Mouse (Mus musculus) MEL (cell line): ENCODE data around the gene Atg13. TPM values are rescaled to one million over a fixed set of nuclear protein-coding genes. Genes with fewer than 3 reads are reported as not detected.

Experiments
- DNase-seq: peaks from one replicate; pipeline ENCODE4 v3.0.0; 2011; ENCODE audit warnings: low read depth, low spot score
- H3K27ac ChIP-seq: 2 replicates; pipeline ENCODE4 v1.5.1; 2012; ENCODE audit warnings: low read depth, mild to moderate bottlenecking, control low read depth, low read length, moderate library complexity; ENCODE audit not compliant: control insufficient read depth
- H3K27me3 ChIP-seq, 2 experiments: fragments of 150-350 bp in 1 of 2; sonication (generic) in 1 of 2; 2 replicates each; pipeline ENCODE4 v1.6.1; 2012; ENCODE audit warnings: low read length in 2 of 2, mild to moderate bottlenecking in 2 of 2, improper control_type of control experiment in 1 of 2, moderate library complexity in 1 of 2; ENCODE audit not compliant: insufficient read depth in 2 of 2, control insufficient read depth in 1 of 2
- H3K36me3 ChIP-seq, 2 experiments: 2 replicates each; pipeline ENCODE4 v1.6.1; 2012 to 2014; ENCODE audit warnings: low read length in 2 of 2, improper control_type of control experiment in 1 of 2, inconsistent platforms in 1 of 2, mild to moderate bottlenecking in 1 of 2; ENCODE audit not compliant: insufficient read depth in 2 of 2, control insufficient read depth in 1 of 2
- H3K4me1 ChIP-seq, 2 experiments: fragments of 150-350 bp in 1 of 2; sonication (generic) in 1 of 2; 2 replicates each; pipeline ENCODE4 v1.6.1; 2012; ENCODE audit warnings: low read length in 2 of 2, improper control_type of control experiment in 1 of 2, mild to moderate bottlenecking in 1 of 2; ENCODE audit not compliant: insufficient read depth in 2 of 2, control insufficient read depth in 1 of 2
- H3K4me3 ChIP-seq, 2 experiments: fragments of 150-350 bp in 1 of 2; sonication (generic) in 1 of 2; 2 replicates each; pipeline ENCODE4 v1.5.1; 2012; ENCODE audit warnings: low read depth in 2 of 2, low read length in 2 of 2, mild to moderate bottlenecking in 2 of 2, moderate library complexity in 2 of 2, control low read depth in 1 of 2, improper control_type of control experiment in 1 of 2; ENCODE audit not compliant: control insufficient read depth in 1 of 2, insufficient read depth in 1 of 2
- H3K79me2 ChIP-seq: 2 replicates; pipeline ENCODE4 v1.6.1; 2012; ENCODE audit warnings: mild to moderate bottlenecking, low read length, moderate library complexity; ENCODE audit not compliant: control insufficient read depth, poor library complexity, insufficient read depth
- H3K9ac ChIP-seq: 2 replicates; pipeline ENCODE4 v1.6.1; 2012; ENCODE audit warnings: low read depth, mild to moderate bottlenecking, control low read depth, low read length, moderate library complexity; ENCODE audit not compliant: control insufficient read depth, poor library complexity, severe bottlenecking
- H3K9me3 ChIP-seq: fragments of 150-350 bp; sonication (generic); replicated peaks from 2 replicates; pipeline ENCODE4 v1.6.1; 2012; ENCODE audit warnings: mild to moderate bottlenecking, low read length, improper control_type of control experiment, moderate library complexity; ENCODE audit not compliant: insufficient read depth
- BHLHE40 ChIP-seq: IDR thresholded peaks from 2 replicates; pipeline ENCODE4 v1.6.1; 2012; ENCODE audit warnings: low read depth, mild to moderate bottlenecking, inconsistent platforms, low read length, improper control_type of control experiment, borderline replicate concordance
- CHD2 ChIP-seq: IDR thresholded peaks from 2 replicates; pipeline ENCODE4 v1.6.1; 2011; ENCODE audit warnings: low read length, improper control_type of control experiment
- CTCF ChIP-seq, 3 experiments: IDR thresholded peaks in 2 of 3; conservative IDR thresholded peaks in 1 of 3; 2 replicates each; pipeline ENCODE4 v1.5.1; 2011 to 2012; ENCODE audit warnings: low read length in 3 of 3, low read depth in 2 of 3, mild to moderate bottlenecking in 2 of 3, improper control_type of control experiment in 1 of 3, inconsistent platforms in 1 of 3, mixed read lengths in 1 of 3, moderate library complexity in 1 of 3; ENCODE audit not compliant: control insufficient read depth in 1 of 3, insufficient read depth in 1 of 3, poor library complexity in 1 of 3, severe bottlenecking in 1 of 3
- E2F4 ChIP-seq: IDR thresholded peaks from 2 replicates; pipeline ENCODE4 v1.6.1; 2011; ENCODE audit warnings: low read depth, low read length, improper control_type of control experiment, borderline replicate concordance
- ELF1 ChIP-seq: IDR thresholded peaks from 2 replicates; pipeline ENCODE4 v1.6.1; 2014; ENCODE audit warnings: low read depth, mild to moderate bottlenecking, inconsistent platforms, low read length, improper control_type of control experiment, moderate library complexity
- ETS1 ChIP-seq: IDR thresholded peaks from 2 replicates; pipeline ENCODE4 v1.6.1; 2012; ENCODE audit warnings: low read depth, mild to moderate bottlenecking, inconsistent platforms, low read length, improper control_type of control experiment, moderate library complexity
- GABPA ChIP-seq: IDR thresholded peaks from 2 replicates; pipeline ENCODE4 v1.6.1; 2012; ENCODE audit warnings: low read depth, mild to moderate bottlenecking, inconsistent platforms, low read length, improper control_type of control experiment, moderate library complexity
- GATA1 ChIP-seq: IDR thresholded peaks from 2 replicates; pipeline ENCODE4 v1.6.1; 2011; ENCODE audit warnings: low read depth, low read length, improper control_type of control experiment
- HCFC1 ChIP-seq: IDR thresholded peaks from 2 replicates; pipeline ENCODE4 v1.6.1; 2012; ENCODE audit warnings: low read depth, mild to moderate bottlenecking, inconsistent platforms, low read length, improper control_type of control experiment, moderate library complexity
- JUND ChIP-seq: IDR thresholded peaks from 2 replicates; pipeline ENCODE4 v1.6.1; 2011; ENCODE audit warnings: low read depth, mild to moderate bottlenecking, improper control_type of control experiment, low read length
- KAT2A ChIP-seq: conservative IDR thresholded peaks from 2 replicates; pipeline ENCODE4 v1.6.1; 2012; ENCODE audit warnings: low read depth, low read length, improper control_type of control experiment, inconsistent platforms
- MAFK ChIP-seq: IDR thresholded peaks from 2 replicates; pipeline ENCODE4 v1.6.1; 2011; ENCODE audit warnings: low read depth, mild to moderate bottlenecking, low read length, improper control_type of control experiment, borderline replicate concordance
- MAX ChIP-seq: IDR thresholded peaks from 2 replicates; pipeline ENCODE4 v1.6.1; 2011; ENCODE audit warnings: low read length, improper control_type of control experiment
- MEF2A ChIP-seq: IDR thresholded peaks from 2 replicates; pipeline ENCODE4 v1.6.1; 2014; ENCODE audit warnings: low read depth, mild to moderate bottlenecking, inconsistent platforms, low read length, improper control_type of control experiment; ENCODE audit not compliant: poor library complexity, insufficient replicate concordance, severe bottlenecking; ENCODE audit errors: extremely low read depth
- MYB ChIP-seq: IDR thresholded peaks from 2 replicates; pipeline ENCODE4 v1.6.1; 2011; ENCODE audit warnings: mild to moderate bottlenecking, low read depth, low read length, improper control_type of control experiment
- NRF1 ChIP-seq: IDR thresholded peaks from 2 replicates; pipeline ENCODE4 v1.6.1; 2014; ENCODE audit warnings: low read depth, mild to moderate bottlenecking, inconsistent platforms, low read length, improper control_type of control experiment, moderate library complexity; ENCODE audit not compliant: poor library complexity, insufficient read depth, severe bottlenecking
- POLR2AphosphoS2 ChIP-seq: IDR thresholded peaks from 2 replicates; pipeline ENCODE4 v1.6.1; 2011; ENCODE audit warnings: low read length, improper control_type of control experiment
- POLR2AphosphoS5 ChIP-seq: IDR thresholded peaks from 2 replicates; pipeline ENCODE4 v1.6.1; 2012; ENCODE audit warnings: low read depth, borderline replicate concordance, mild to moderate bottlenecking, inconsistent platforms, low read length, moderate library complexity, mixed read lengths
- RAD21 ChIP-seq: IDR thresholded peaks from 2 replicates; pipeline ENCODE4 v1.6.1; 2011; ENCODE audit warnings: mild to moderate bottlenecking, low read depth, low read length, improper control_type of control experiment
- RCOR1 ChIP-seq: IDR thresholded peaks from 2 replicates; pipeline ENCODE4 v1.6.1; 2012; ENCODE audit warnings: low read depth, mild to moderate bottlenecking, inconsistent platforms, low read length, improper control_type of control experiment
- SIN3A ChIP-seq: IDR thresholded peaks from 2 replicates; pipeline ENCODE4 v1.6.1; 2012; ENCODE audit warnings: low read length, improper control_type of control experiment, inconsistent platforms
- SMC3 ChIP-seq: IDR thresholded peaks from 2 replicates; pipeline ENCODE4 v1.6.1; 2011; ENCODE audit warnings: low read depth, low read length, improper control_type of control experiment
- TAL1 ChIP-seq: IDR thresholded peaks from 2 replicates; pipeline ENCODE4 v1.6.1; 2012; ENCODE audit warnings: mild to moderate bottlenecking, inconsistent platforms, low read length, moderate library complexity, mixed read lengths
- USF2 ChIP-seq, 2 experiments: IDR thresholded peaks; 2 replicates each; pipeline ENCODE4 v1.6.1; 2011 to 2012; ENCODE audit warnings: improper control_type of control experiment in 2 of 2, low read length in 2 of 2, borderline replicate concordance in 1 of 2, inconsistent platforms in 1 of 2, low read depth in 1 of 2, mild to moderate bottlenecking in 1 of 2; ENCODE audit not compliant: insufficient read depth in 1 of 2
- ZC3H11A ChIP-seq: IDR thresholded peaks from 2 replicates; pipeline ENCODE4 v1.6.1; 2012; ENCODE audit warnings: low read depth, mild to moderate bottlenecking, inconsistent platforms, low read length, improper control_type of control experiment
- ZKSCAN1 ChIP-seq: IDR thresholded peaks from 2 replicates; pipeline ENCODE4 v1.6.1; 2012; ENCODE audit warnings: low read depth, mild to moderate bottlenecking, inconsistent platforms, low read length, improper control_type of control experiment, moderate library complexity
- ZMIZ1 ChIP-seq: IDR thresholded peaks from 2 replicates; pipeline ENCODE4 v1.6.1; 2012; ENCODE audit warnings: low read depth, mild to moderate bottlenecking, inconsistent platforms, low read length, improper control_type of control experiment, moderate library complexity
- ZNF384 ChIP-seq: IDR thresholded peaks from 2 replicates; pipeline ENCODE4 v1.6.1; 2012; ENCODE audit warnings: low read depth, mild to moderate bottlenecking, inconsistent platforms, low read length, improper control_type of control experiment
- polyA plus RNA-seq, 2 experiments: library from polyadenylated mRNA; stranded (reverse) in 1 of 2; unstranded in 1 of 2; fragments of >175 nt in 1 of 2; fragments of >200 nt in 1 of 2; gene quantifications; 2 replicates each; pipeline versions ENCODE4 v1.2.1 to v1.2.4; 2012; ENCODE audit warnings: low replicate concordance in 2 of 2, low read depth in 1 of 2; ENCODE audit not compliant: insufficient read length in 2 of 2, insufficient read depth in 1 of 2, missing spikeins in 1 of 2
- total RNA-seq: library from RNA; depleted of rRNA; stranded (reverse); fragments of 300-350 nt; gene quantifications from 2 replicates; pipeline ENCODE4 v1.2.3, GENCODE M21; 2012

The Atg13 gene
- total and polyA plus RNA-seq, 3 experiments: 8.4 to 27.7 TPM; not detected in 1

- TF ChIP-seq RCOR1 (no peak), MAX (no peak), E2F4 (no peak), MEF2A (no peak)
Observed at GRCm38 (mm10) chr2:91666386-91666910, 43.9 kb downstream of the Atg13 start (continued).

GRCm38 (mm10) chr2:91664780-91665179 is 45.6 kb downstream of the Atg13 start:
- H3K4me3 ChIP-seq: no peak overlapping the region
- TF ChIP-seq GATA1: no peak
- TF ChIP-seq ZNF384: no peak
- TF ChIP-seq POLR2AphosphoS2: no peak
- TF ChIP-seq CTCF (IDR thresholded peaks at IDR 0.05 in 2 of 3, conservative IDR thresholded peaks at IDR 0.05 in 1 of 3; ENCODE audit: control insufficient read depth in 1 of 3, insufficient read depth in 1 of 3, low read depth in 2 of 3, low read length in 3 of 3, poor library complexity in 1 of 3, severe bottlenecking in 1 of 3): no peak
- no peak for TF ChIP-seq KAT2A
- no peak for TF ChIP-seq CHD2
- TF ChIP-seq GABPA: no peak
- TF ChIP-seq JUND: no peak
- TF ChIP-seq RCOR1: no peak
- no peak for TF ChIP-seq ETS1
- TF ChIP-seq ZMIZ1: no peak
- no peak for TF ChIP-seq MYB
- TF ChIP-seq SMC3: no peak
- no peak for TF ChIP-seq HCFC1
- H3K4me1 ChIP-seq: peaks cover 0 to 2% of the 10 kb centered on the region in 2 experiments; a peak in 1 of 4 replicates
- H3K36me3 ChIP-seq: peaks cover 0 to 4% of the 10 kb centered on the region in 2 experiments; a peak in 1 of 4 replicates
- no peak for DNase-seq
- H3K9ac ChIP-seq: no peak overlapping the region
- H3K27ac ChIP-seq: no peak overlapping the region
- no peaks in the 10 kb centered on the region for H3K27me3 ChIP-seq
- no peaks in the 10 kb centered on the region for H3K9me3 ChIP-seq
- H3K79me2 ChIP-seq: no peaks in the 10 kb centered on the region

- TF ChIP-seq ELF1 (no peak), SMC3 (no peak), ZMIZ1 (no peak), SIN3A (no peak), POLR2AphosphoS5 (no peak), USF2 (IDR thresholded peaks at IDR 0.05; ENCODE audit: borderline replicate concordance in 1 of 2, insufficient read depth in 1 of 2, low read depth in 1 of 2, low read length in 2 of 2) (no peak), TAL1 (no peak), MAX (no peak), E2F4 (no peak), MAFK (no peak), BHLHE40 (no peak), ZKSCAN1 (no peak), NRF1 (no peak), RCOR1 (no peak), RAD21 (no peak), ZC3H11A (no peak)
- Histone ChIP-seq H3K27me3 (no peaks in the 10 kb centered on the region), H3K36me3 (peaks cover 0 to 2% of the 10 kb centered on the region in 2 experiments; a peak in 1 of 4 replicates), H3K4me1 (peaks cover 0 to 2% of the 10 kb centered on the region in 2 experiments; a peak in 2 of 4 replicates), H3K4me3 (no peak overlapping the region), H3K79me2 (no peaks in the 10 kb centered on the region), H3K9me3 (no peaks in the 10 kb centered on the region), H3K9ac (no peak overlapping the region), H3K27ac (no peak overlapping the region)
- no peak for DNase-seq
Observed at GRCm38 (mm10) chr2:91660981-91661380, 49.4 kb downstream of the Atg13 start.
